Mouse (Mus musculus): ENCODE data around the gene Rin1. TPM values are rescaled to one million over a fixed set of nuclear protein-coding genes. Genes with fewer than 3 reads are reported as not detected.
"Not testable (repeated sequence)": the region's sequence is repeated elsewhere in the genome, so short reads cannot be mapped to it uniquely, and the experiment has no call there.

The Rin1 gene
- total RNA-seq, 2 experiments from 2014 or later, result 0.42 TPM; not detected in 1

- ATAC-seq (replicated peaks; ENCODE audit: low FRiP score, poor library complexity, severe bottlenecking), result peak; percentile 64
These were observed 16.9 kb downstream of the Rin1 start for GRCm38 (mm10) chr19:5067040-5067799.

GRCm38 (mm10) chr19:5067867-5068569 is 17.7 kb downstream of the Rin1 start, which contains the start of gene Cd248:
Cd248 (plus strand) TSS chr19:5068078.
- no peak for ATAC-seq (replicated peaks; ENCODE audit: low FRiP score, poor library complexity, severe bottlenecking)

GRCm38 (mm10) chr19:5068570-5069234 is 18.4 kb downstream of the Rin1 start:
- ATAC-seq (replicated peaks; ENCODE audit: low FRiP score, poor library complexity, severe bottlenecking), result no peak

GRCm38 (mm10) chr19:5069486-5069885 is 19.2 kb downstream of the Rin1 start:
- no peak for ATAC-seq (replicated peaks; ENCODE audit: low FRiP score, poor library complexity, severe bottlenecking)

GRCm38 (mm10) chr19:5069978-5070377 is 19.7 kb downstream of the Rin1 start:
- ATAC-seq (replicated peaks; ENCODE audit: low FRiP score, poor library complexity, severe bottlenecking), result no peak

- no peak for ATAC-seq (replicated peaks; ENCODE audit: low FRiP score, poor library complexity, severe bottlenecking)
These were observed 20.8 kb downstream of the Rin1 start for GRCm38 (mm10) chr19:5071077-5071476.

- peak; percentile 82 for ATAC-seq (replicated peaks; ENCODE audit: low FRiP score, poor library complexity, severe bottlenecking)
These were observed 21.5 kb downstream of the Rin1 start for GRCm38 (mm10) chr19:5071545-5072369.

- no peak for ATAC-seq (replicated peaks; ENCODE audit: low FRiP score, poor library complexity, severe bottlenecking)
These were observed 22.2 kb downstream of the Rin1 start for GRCm38 (mm10) chr19:5072389-5073019.

- ATAC-seq (replicated peaks; ENCODE audit: low FRiP score, poor library complexity, severe bottlenecking), result no peak
These were observed 22.7 kb downstream of the Rin1 start for GRCm38 (mm10) chr19:5073028-5073427.

GRCm38 (mm10) chr19:5073518-5073917 is 23.2 kb downstream of the Rin1 start:
- ATAC-seq (replicated peaks; ENCODE audit: low FRiP score, poor library complexity, severe bottlenecking), result no peak

GRCm38 (mm10) chr19:5079279-5079678 is 29.0 kb downstream of the Rin1 start:
- no peak for ATAC-seq (replicated peaks; ENCODE audit: low FRiP score, poor library complexity, severe bottlenecking)

- ATAC-seq (replicated peaks; ENCODE audit: low FRiP score, poor library complexity, severe bottlenecking), result no peak
These were observed 31.7 kb downstream of the Rin1 start for GRCm38 (mm10) chr19:5082005-5082404.

GRCm38 (mm10) chr19:5082596-5082995 is 32.3 kb downstream of the Rin1 start:
- ATAC-seq (replicated peaks; ENCODE audit: low FRiP score, poor library complexity, severe bottlenecking), result no peak

- no peak for ATAC-seq (replicated peaks; ENCODE audit: low FRiP score, poor library complexity, severe bottlenecking)
These were observed 33.9 kb downstream of the Rin1 start for GRCm38 (mm10) chr19:5083961-5084833.

GRCm38 (mm10) chr19:5084834-5085144 is 34.5 kb downstream of the Rin1 start:
- no peak for ATAC-seq (replicated peaks; ENCODE audit: low FRiP score, poor library complexity, severe bottlenecking)

GRCm38 (mm10) chr19:5085145-5085863 is 35.0 kb downstream of the Rin1 start, which contains the start of gene Tmem151a:
Tmem151a (minus strand) TSS chr19:5085531.
- peak; percentile 58 for ATAC-seq (replicated peaks; ENCODE audit: low FRiP score, poor library complexity, severe bottlenecking)

- not testable (repeated sequence) for ATAC-seq (replicated peaks; ENCODE audit: low FRiP score, poor library complexity, severe bottlenecking)
These were observed 36.3 kb downstream of the Rin1 start for GRCm38 (mm10) chr19:5086533-5086932.
